ENCODE assay signal across 8 mouse cellular contexts in the genomic region with DNA sequence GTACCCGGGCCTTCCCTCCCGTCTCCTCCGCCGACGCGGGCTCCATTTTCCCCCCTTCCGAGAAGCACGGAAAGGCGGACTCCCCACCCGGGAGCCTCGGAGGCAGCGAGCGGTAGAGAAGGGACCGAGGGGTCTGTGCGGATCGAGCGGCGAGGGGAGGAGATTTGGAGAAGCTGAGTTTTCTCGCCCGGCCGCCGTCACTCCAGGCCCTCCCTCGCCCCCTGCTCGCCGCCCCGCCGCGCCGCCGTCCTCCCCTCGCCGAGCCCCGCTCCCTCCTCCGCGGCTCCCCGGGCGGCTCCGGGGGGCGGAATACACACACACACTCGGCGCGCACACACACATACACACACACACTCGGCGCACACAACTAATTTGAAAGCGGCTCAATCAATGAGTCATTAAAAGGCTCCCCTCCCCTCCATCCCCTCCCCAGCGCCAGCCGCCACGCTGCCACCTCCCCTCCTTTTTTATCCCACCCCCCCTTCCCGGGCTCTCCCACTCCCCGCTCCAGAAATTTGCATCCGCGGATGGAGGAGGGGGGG. TPM values are rescaled to one million over a fixed set of nuclear protein-coding genes. Genes with fewer than 3 reads are reported as not detected.
DNase-seq lines count a peak whose midpoint lies in the region; ATAC-seq and TF ChIP-seq lines count a peak whose summit lies in the region.

No protein-coding gene starts in this region.

- TF ChIP-seq POLR2A in bone marrow, adult 2 months (IDR thresholded peaks at IDR 0.05; ENCODE audit: borderline replicate concordance, control insufficient read depth, low read depth, low read length) = peak; percentile 68
- TF ChIP-seq POLR2A in liver, adult 2 months (IDR thresholded peaks at IDR 0.05; ENCODE audit: extremely low read depth, insufficient read depth, low read length) = peak; percentile 30; the same call in 1 of the 2 replicates

- peak overlapping the region; percentile 100 for H3K9ac ChIP-seq in embryonic facial prominence, embryonic 15.5 days
- peak overlapping the region; percentile 100 for H3K9ac ChIP-seq in kidney, embryonic 14.5 days (ENCODE audit: low read depth, low read length)
- H3K9ac ChIP-seq in liver, adult 2 months (ENCODE audit: low read depth, low read length) = peak overlapping the region; percentile 100
- H3K9ac ChIP-seq in stomach, embryonic 16.5 days (ENCODE audit: low read length) = peak overlapping the region; percentile 100

- DNase-seq in A20 (ENCODE audit: low read depth, low spot score) = peak; percentile 81
- peak; percentile 84 for DNase-seq in heart, adult 9 months (ENCODE audit: low spot score in 2 of 2)
- peak; percentile 67 for DNase-seq in liver, adult 2 months (ENCODE audit: extremely low read depth, low read depth, low spot score)
- DNase-seq in naive thymus-derived CD4-positive, alpha-beta T cell, adult 2 months (ENCODE audit: low read depth) = peak; percentile 82

- H3K4me3 ChIP-seq in bone marrow, adult 2 months (replicated peaks; ENCODE audit: control insufficient read depth, low read depth, low read length) = peak overlapping the region; percentile 85
- peak overlapping the region; percentile 87 for H3K4me3 ChIP-seq in embryonic facial prominence, embryonic 15.5 days (replicated peaks)
- H3K4me3 ChIP-seq in kidney, embryonic 14.5 days (ENCODE audit: low read length) = peak overlapping the region; percentile 99
- H3K4me3 ChIP-seq in liver, adult 2 months (ENCODE audit: insufficient read depth, low read depth, low read length) = peak overlapping the region; percentile 100
- H3K4me3 ChIP-seq in stomach, embryonic 16.5 days (replicated peaks; ENCODE audit: low read length) = peak overlapping the region; percentile 94

- H3K79me2 ChIP-seq in liver, adult 2 months (ENCODE audit: control insufficient read depth, insufficient read depth, low read length) = peaks cover 14% of the 10 kb centered on the region; the same call in 1 of the 2 replicates

- no peak for TF ChIP-seq CTCF in bone marrow, adult 2 months (IDR thresholded peaks at IDR 0.05; ENCODE audit: control insufficient read depth, insufficient read depth, low read length)
- TF ChIP-seq CTCF in liver, adult 2 months (IDR thresholded peaks at IDR 0.05; ENCODE audit: low read depth, low read length) = no peak

- no peaks in the 10 kb centered on the region for H3K27me3 ChIP-seq in embryonic facial prominence, embryonic 15.5 days
- H3K27me3 ChIP-seq in kidney, embryonic 14.5 days (ENCODE audit: control insufficient read depth, insufficient read depth, low read length) = no peaks in the 10 kb centered on the region
- H3K27me3 ChIP-seq in liver, adult 2 months (ENCODE audit: control insufficient read depth, insufficient read depth, low read length) = no peaks in the 10 kb centered on the region
- no peaks in the 10 kb centered on the region for H3K27me3 ChIP-seq in stomach, embryonic 16.5 days (ENCODE audit: control insufficient read depth, insufficient read depth, low read length)

- peak overlapping the region; percentile 100 for H3K27ac ChIP-seq in bone marrow, adult 2 months (ENCODE audit: control insufficient read depth, insufficient read depth, low read depth, low read length, poor library complexity)
- H3K27ac ChIP-seq in embryonic facial prominence, embryonic 15.5 days (replicated peaks) = peak overlapping the region; percentile 100
- peak overlapping the region; percentile 100 for H3K27ac ChIP-seq in kidney, embryonic 14.5 days (ENCODE audit: low read depth, low read length)
- peak overlapping the region; percentile 100 for H3K27ac ChIP-seq in liver, adult 2 months (replicated peaks; ENCODE audit: insufficient read depth, low read depth, low read length)
- peak overlapping the region; percentile 100 for H3K27ac ChIP-seq in stomach, embryonic 16.5 days (ENCODE audit: low read length)

- peaks cover 3% of the 10 kb centered on the region for H3K4me1 ChIP-seq in bone marrow, adult 2 months (ENCODE audit: control insufficient read depth, insufficient read depth, low read length)
- peaks cover 18% of the 10 kb centered on the region for H3K4me1 ChIP-seq in embryonic facial prominence, embryonic 15.5 days
- H3K4me1 ChIP-seq in kidney, embryonic 14.5 days (ENCODE audit: control insufficient read depth, insufficient read depth, low read length) = peaks cover 28% of the 10 kb centered on the region
- H3K4me1 ChIP-seq in liver, adult 2 months (ENCODE audit: control insufficient read depth, insufficient read depth, low read length) = peaks cover 8% of the 10 kb centered on the region
- H3K4me1 ChIP-seq in stomach, embryonic 16.5 days (ENCODE audit: control insufficient read depth, insufficient read depth, low read length) = peaks cover 27% of the 10 kb centered on the region

- peak overlapping the region; percentile 51 for H3K4me2 ChIP-seq in embryonic facial prominence, embryonic 15.5 days (replicated peaks)
- H3K4me2 ChIP-seq in kidney, embryonic 14.5 days (replicated peaks; ENCODE audit: low read depth, low read length) = peak overlapping the region; percentile 55
- peak overlapping the region; percentile 69 for H3K4me2 ChIP-seq in stomach, embryonic 16.5 days (ENCODE audit: low read depth, low read length)

- H3K9me3 ChIP-seq in embryonic facial prominence, embryonic 15.5 days (replicated peaks) = no peaks in the 10 kb centered on the region
- no peaks in the 10 kb centered on the region for H3K9me3 ChIP-seq in kidney, embryonic 14.5 days (ENCODE audit: control insufficient read depth, low read length)
- H3K9me3 ChIP-seq in stomach, embryonic 16.5 days (replicated peaks; ENCODE audit: control insufficient read depth, low read length) = no peaks in the 10 kb centered on the region

- no peaks in the 10 kb centered on the region for H3K36me3 ChIP-seq in embryonic facial prominence, embryonic 15.5 days
- H3K36me3 ChIP-seq in kidney, embryonic 14.5 days (ENCODE audit: control insufficient read depth, insufficient read depth, low read length) = no peaks in the 10 kb centered on the region
- no peaks in the 10 kb centered on the region for H3K36me3 ChIP-seq in liver, adult 2 months (ENCODE audit: control insufficient read depth, insufficient read depth, low read length)
- H3K36me3 ChIP-seq in stomach, embryonic 16.5 days (ENCODE audit: control insufficient read depth, insufficient read depth, low read length) = no peaks in the 10 kb centered on the region

- WGBS in bone marrow, adult 2 months = under 1% methylated on average over 47 of the region's 52 CpGs
- under 1% methylated on average over 38 of the region's 52 CpGs for WGBS in embryonic facial prominence, embryonic 15.5 days
- 0% methylated on average over 29 of the region's 52 CpGs for WGBS in kidney, embryonic 14.5 days
- under 1% methylated on average over 48 of the region's 52 CpGs for WGBS in liver, adult 2 months
- WGBS in stomach, embryonic 16.5 days = 1% methylated on average over 49 of the region's 52 CpGs

- peak; percentile 79 for ATAC-seq in embryonic facial prominence, embryonic 15.5 days (ENCODE audit: insufficient number of reproducible peaks, low FRiP score, low TSS enrichment, low read depth)
- peak; percentile 80 for ATAC-seq in kidney, embryonic 14.5 days (ENCODE audit: low FRiP score, low TSS enrichment)
- peak; percentile 82 for ATAC-seq in stomach, embryonic 16.5 days (ENCODE audit: insufficient read depth, low FRiP score)

RNA-seq across cellular contexts. Expression of a gene that starts 0.8 kb away (rescaled TPM):
- 3.7 and 16.0 TPM in 2 replicates for polyA plus RNA-seq in bone marrow, adult 2 months (2011; ENCODE audit: insufficient read depth, insufficient read length, low replicate concordance, missing spikeins)
- 4.5 and 5.3 TPM in 2 replicates for polyA plus RNA-seq in embryonic facial prominence, embryonic 15.5 days (2015; fragmentation: Nextera tagmentation; extraction: Ambion mirVana)
- polyA plus RNA-seq in kidney, embryonic 14.5 days (2014; fragmentation: Nextera tagmentation; extraction: Ambion mirVana) = 2.6 and 5.2 TPM in 2 replicates
- total RNA-seq in liver, adult 2 months (2014; rRNA removed) = 7.9 and 13.5 TPM in 2 replicates
- polyA plus RNA-seq in liver, adult 2 months (2012; rRNA removed) = 3.2 and 3.9 TPM in 2 replicates
- polyA plus RNA-seq in stomach, embryonic 16.5 days (2015; fragmentation: Nextera tagmentation; extraction: Ambion mirVana) = 3.4 and 4.0 TPM in 2 replicates

RNA-seq across cellular contexts. Expression of a gene that starts 33.1 kb away (rescaled TPM):
- 11.8 and 24.5 TPM in 2 replicates for polyA plus RNA-seq in bone marrow, adult 2 months (2011; ENCODE audit: insufficient read depth, insufficient read length, low replicate concordance, missing spikeins)
- 59.7 and 62.7 TPM in 2 replicates for polyA plus RNA-seq in embryonic facial prominence, embryonic 15.5 days (2015; fragmentation: Nextera tagmentation; extraction: Ambion mirVana)
- 71.0 and 82.1 TPM in 2 replicates for polyA plus RNA-seq in kidney, embryonic 14.5 days (2014; fragmentation: Nextera tagmentation; extraction: Ambion mirVana)
- total RNA-seq in liver, adult 2 months (2014; rRNA removed) = 8.5 and 10.0 TPM in 2 replicates
- 16.0 and 17.0 TPM in 2 replicates for polyA plus RNA-seq in liver, adult 2 months (2012; rRNA removed)
- polyA plus RNA-seq in stomach, embryonic 16.5 days (2015; fragmentation: Nextera tagmentation; extraction: Ambion mirVana) = 25.8 and 34.8 TPM in 2 replicates

RNA-seq across cellular contexts. Expression of a gene that starts 52.8 kb away (rescaled TPM):
- not detected in 2 replicates for polyA plus RNA-seq in bone marrow, adult 2 months (2011; ENCODE audit: insufficient read depth, insufficient read length, low replicate concordance, missing spikeins)
- polyA plus RNA-seq in embryonic facial prominence, embryonic 15.5 days (2015; fragmentation: Nextera tagmentation; extraction: Ambion mirVana) = not detected in 2 replicates
- polyA plus RNA-seq in kidney, embryonic 14.5 days (2014; fragmentation: Nextera tagmentation; extraction: Ambion mirVana) = 0.18 and 0.26 TPM in 2 replicates
- total RNA-seq in liver, adult 2 months (2014; rRNA removed) = not detected in 2 replicates
- polyA plus RNA-seq in liver, adult 2 months (2012; rRNA removed) = 0.02 TPM in 1 of 2 replicates, not detected in the other
- polyA plus RNA-seq in stomach, embryonic 16.5 days (2015; fragmentation: Nextera tagmentation; extraction: Ambion mirVana) = not detected in 2 replicates

Comparison
In these comparisons a context has a peak if more than half of its experiments do, and no peak if none do; other contexts are left out.
1. Peak in every context shown above with its lines: DNase-seq, ATAC-seq, H3K4me3 ChIP-seq and H3K27ac ChIP-seq.